Mouse (Mus musculus) kidney, postnatal 0 days (tissue): ENCODE measurements around the gene Cct4. TPM values are rescaled to one million over a fixed set of nuclear protein-coding genes. Genes with fewer than 3 reads are reported as not detected.

Experiments
- ATAC-seq: fragments of 200-750 bp; cut with Nextera tagmentation; replicated peaks from 2 replicates; pipeline ENCODE4 v1.8.0; 2017; ENCODE audit warnings: low read depth, moderate number of reproducible peaks, moderate TSS enrichment, moderate library complexity; ENCODE audit not compliant: low FRiP score
- DNase-seq: peaks from one replicate; pipeline ENCODE4 v3.0.0-alpha.2; 2016; ENCODE audit warnings: low spot score
- H3K27ac ChIP-seq: fragments of 300-500 bp; sonication (generic); 2 replicates; pipeline ENCODE4 v1.5.1; 2014; ENCODE audit warnings: mild to moderate bottlenecking
- H3K27me3 ChIP-seq: fragments of 300-500 bp; sonication (generic); 2 replicates; pipeline ENCODE4 v1.6.1; 2014; ENCODE audit warnings: low read length, mixed read lengths; ENCODE audit not compliant: insufficient read depth
- H3K36me3 ChIP-seq: fragments of 300-500 bp; sonication (generic); 2 replicates; pipeline ENCODE4 v1.6.1; 2014; ENCODE audit warnings: low read length, mixed read lengths; ENCODE audit not compliant: insufficient read depth
- H3K4me1 ChIP-seq: fragments of 300-500 bp; sonication (generic); replicated peaks from 2 replicates; pipeline ENCODE4 v1.6.1; 2014; ENCODE audit warnings: antibody characterized with exemption, low read length, mixed read lengths; ENCODE audit not compliant: insufficient read depth
- H3K4me2 ChIP-seq: fragments of 300-500 bp; sonication (generic); 2 replicates; pipeline ENCODE4 v1.6.1; 2014; ENCODE audit warnings: mild to moderate bottlenecking, low read length, moderate library complexity, mixed read lengths
- H3K4me3 ChIP-seq: fragments of 300-500 bp; sonication (generic); replicated peaks from 2 replicates; pipeline ENCODE4 v1.5.1; 2014; ENCODE audit warnings: low read depth, low read length
- H3K9ac ChIP-seq: fragments of 300-500 bp; sonication (generic); 2 replicates; pipeline ENCODE4 v1.6.1; 2014; ENCODE audit warnings: low read depth, low read length
- H3K9me3 ChIP-seq: fragments of 300-500 bp; sonication (generic); replicated peaks from 2 replicates; pipeline ENCODE4 v1.6.1; 2016; ENCODE audit warnings: low read length, inconsistent platforms, mixed read lengths
- CTCF ChIP-seq: IDR thresholded peaks from 2 replicates; pipeline ENCODE4 v1.5.1; 2016; ENCODE audit warnings: antibody characterized with exemption, low read depth, mild to moderate bottlenecking, moderate library complexity
- WGBS: fragments of 180-500 bp; shearing (Covaris S2); extraction: QIAGEN DNeasy Blood & Tissue Kit; methylation state at CpG from one replicate; pipeline ENCODE4 v1.1.7; 2014; 5-methylcytosine and 5-hydroxymethylcytosine counted together
- polyA plus RNA-seq: library from polyadenylated mRNA; unstranded; fragments of >200 nt; fragmentation: Nextera tagmentation; extraction: Ambion mirVana; gene quantifications from 2 replicates; pipeline ENCODE4 v1.2.1, GENCODE M21; 2015

Cct4 gene
- polyA plus RNA-seq, 1 experiment from 2014 or later, result 223 TPM

GRCm38 (mm10) chr11:23014996-23015395, 24.7 kb downstream of the Cct4 start:
- no peak for TF ChIP-seq CTCF
- Histone ChIP-seq H3K27ac (no peak overlapping the region), H3K9me3 (no peaks in the 10 kb centered on the region), H3K36me3 (no peaks in the 10 kb centered on the region), H3K4me1 (no peaks in the 10 kb centered on the region), H3K4me2 (no peak overlapping the region), H3K27me3 (no peaks in the 10 kb centered on the region), H3K9ac (no peak overlapping the region), H3K4me3 (no peak overlapping the region)
- no peak for DNase-seq
- no peak for ATAC-seq
- WGBS, result 78% methylated on average over 6 of the region's 6 CpGs

DNA sequence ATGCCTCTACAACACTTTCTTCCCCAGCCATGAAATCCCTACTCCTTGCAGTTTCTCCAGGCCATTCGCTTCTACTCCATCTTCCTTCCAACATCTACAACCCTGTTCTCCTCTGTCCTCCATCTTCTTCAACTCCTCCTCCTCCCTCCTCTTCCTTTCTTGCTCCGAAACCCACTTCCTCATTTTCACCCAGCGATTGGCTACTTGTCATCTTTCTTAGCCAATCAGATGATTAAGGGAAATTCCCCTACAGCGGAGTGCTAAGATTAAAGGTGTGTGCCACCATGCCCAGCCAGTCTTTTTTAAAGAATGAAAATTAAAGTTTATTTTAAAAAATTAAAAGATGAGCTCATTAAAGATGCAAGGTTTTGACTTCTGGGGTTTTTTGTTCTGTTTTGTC, 27.6 kb downstream of the Cct4 start:
- no peak for TF ChIP-seq CTCF
- no peak overlapping the region for H3K4me2 ChIP-seq
- no peak for DNase-seq
- no peak for ATAC-seq
- H3K9ac ChIP-seq, result no peak overlapping the region
- H3K9me3 ChIP-seq, result no peaks in the 10 kb centered on the region
- no peak overlapping the region for H3K27ac ChIP-seq
- no peaks in the 10 kb centered on the region for H3K36me3 ChIP-seq
- H3K4me1 ChIP-seq, result no peaks in the 10 kb centered on the region
- WGBS, result 92% methylated on average over 4 of the region's 4 CpGs
- H3K4me3 ChIP-seq, result no peak overlapping the region
- no peaks in the 10 kb centered on the region for H3K27me3 ChIP-seq

GRCm38 (mm10) chr11:23020116-23020770, 29.9 kb downstream of the Cct4 start:
- 44% methylated on average over 23 of the region's 24 CpGs for WGBS

GRCm38 (mm10) chr11:23020841-23021240, 30.5 kb downstream of the Cct4 start:
- Histone ChIP-seq H3K4me3 (no peak overlapping the region), H3K9ac (no peak overlapping the region), H3K9me3 (no peaks in the 10 kb centered on the region), H3K36me3 (no peaks in the 10 kb centered on the region), H3K4me2 (no peak overlapping the region), H3K4me1 (no peaks in the 10 kb centered on the region), H3K27ac (no peak overlapping the region), H3K27me3 (no peaks in the 10 kb centered on the region)
- 93% methylated on average over 14 of the region's 14 CpGs for WGBS
- no peak for ATAC-seq
- DNase-seq, result no peak
- no peak for TF ChIP-seq CTCF

More at GRCm38 (mm10) chr11:23020116-23020770, 29.9 kb downstream of the Cct4 start:
- Histone ChIP-seq H3K27ac (no peak overlapping the region), H3K4me2 (no peak overlapping the region), H3K4me1 (no peaks in the 10 kb centered on the region), H3K4me3 (no peak overlapping the region), H3K27me3 (no peaks in the 10 kb centered on the region), H3K9me3 (no peaks in the 10 kb centered on the region), H3K36me3 (no peaks in the 10 kb centered on the region), H3K9ac (0 out of 2 replicates have a peak overlapping the region, but pooled peaks have one; percentile 18)
- no peak for TF ChIP-seq CTCF
- peak; percentile 45 for DNase-seq
- ATAC-seq, result no peak

DNA sequence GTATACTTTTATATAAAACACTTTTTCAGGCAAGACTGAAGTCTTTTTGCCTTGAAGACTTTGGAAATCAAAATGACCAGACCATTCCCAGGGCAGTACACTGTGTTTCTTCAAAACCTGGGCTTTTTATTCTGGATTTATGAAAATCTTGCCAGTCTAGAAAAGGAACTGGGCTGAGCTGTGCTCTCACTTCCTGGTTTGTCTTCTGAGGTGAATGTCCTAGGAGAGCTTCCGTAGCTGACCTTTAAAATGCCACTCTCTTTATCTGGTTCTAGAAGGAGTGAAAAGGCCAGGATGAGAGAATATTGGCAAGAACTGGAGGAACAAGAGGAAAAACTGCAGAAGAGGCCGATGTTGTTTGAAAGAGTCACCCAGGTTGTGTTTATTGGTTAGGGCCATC, 32.8 kb downstream of the Cct4 start:
- Histone ChIP-seq H3K27me3 (no peaks in the 10 kb centered on the region), H3K36me3 (no peaks in the 10 kb centered on the region), H3K4me2 (no peak overlapping the region), H3K4me3 (no peak overlapping the region), H3K4me1 (no peaks in the 10 kb centered on the region), H3K9ac (no peak overlapping the region), H3K27ac (no peak overlapping the region), H3K9me3 (no peaks in the 10 kb centered on the region)
- DNase-seq (no peak), ATAC-seq (no peak)
- TF ChIP-seq CTCF, result no peak
- 94% methylated on average over 2 of the region's 2 CpGs for WGBS

- no peak for TF ChIP-seq CTCF
- Histone ChIP-seq H3K9ac (no peak overlapping the region), H3K27me3 (no peaks in the 10 kb centered on the region), H3K4me1 (no peaks in the 10 kb centered on the region), H3K36me3 (no peaks in the 10 kb centered on the region), H3K9me3 (no peaks in the 10 kb centered on the region), H3K27ac (no peak overlapping the region), H3K4me3 (no peak overlapping the region), H3K4me2 (no peak overlapping the region)
- ATAC-seq (no peak), DNase-seq (no peak)
- 81% methylated on average over 3 of the region's 3 CpGs for WGBS
These were observed 33.9 kb downstream of the Cct4 start for GRCm38 (mm10) chr11:23024169-23024568.

- TF ChIP-seq CTCF, result no peak
- Histone ChIP-seq H3K4me2 (no peak overlapping the region), H3K4me3 (no peak overlapping the region), H3K4me1 (no peaks in the 10 kb centered on the region), H3K9me3 (no peaks in the 10 kb centered on the region), H3K36me3 (no peaks in the 10 kb centered on the region), H3K9ac (no peak overlapping the region), H3K27me3 (no peaks in the 10 kb centered on the region), H3K27ac (no peak overlapping the region)
- 75% methylated on average over 3 of the region's 3 CpGs for WGBS
- DNase-seq (no peak), ATAC-seq (no peak)
These were observed 38.6 kb downstream of the Cct4 start for GRCm38 (mm10) chr11:23028957-23029356.
